Mouse (Mus musculus): ENCODE results near the gene Smim4. TPM values are rescaled to one million over a fixed set of nuclear protein-coding genes. Genes with fewer than 3 reads are reported as not detected.

Smim4 gene
- polyA plus RNA-seq, 1 experiment: 25.7 TPM

DNA sequence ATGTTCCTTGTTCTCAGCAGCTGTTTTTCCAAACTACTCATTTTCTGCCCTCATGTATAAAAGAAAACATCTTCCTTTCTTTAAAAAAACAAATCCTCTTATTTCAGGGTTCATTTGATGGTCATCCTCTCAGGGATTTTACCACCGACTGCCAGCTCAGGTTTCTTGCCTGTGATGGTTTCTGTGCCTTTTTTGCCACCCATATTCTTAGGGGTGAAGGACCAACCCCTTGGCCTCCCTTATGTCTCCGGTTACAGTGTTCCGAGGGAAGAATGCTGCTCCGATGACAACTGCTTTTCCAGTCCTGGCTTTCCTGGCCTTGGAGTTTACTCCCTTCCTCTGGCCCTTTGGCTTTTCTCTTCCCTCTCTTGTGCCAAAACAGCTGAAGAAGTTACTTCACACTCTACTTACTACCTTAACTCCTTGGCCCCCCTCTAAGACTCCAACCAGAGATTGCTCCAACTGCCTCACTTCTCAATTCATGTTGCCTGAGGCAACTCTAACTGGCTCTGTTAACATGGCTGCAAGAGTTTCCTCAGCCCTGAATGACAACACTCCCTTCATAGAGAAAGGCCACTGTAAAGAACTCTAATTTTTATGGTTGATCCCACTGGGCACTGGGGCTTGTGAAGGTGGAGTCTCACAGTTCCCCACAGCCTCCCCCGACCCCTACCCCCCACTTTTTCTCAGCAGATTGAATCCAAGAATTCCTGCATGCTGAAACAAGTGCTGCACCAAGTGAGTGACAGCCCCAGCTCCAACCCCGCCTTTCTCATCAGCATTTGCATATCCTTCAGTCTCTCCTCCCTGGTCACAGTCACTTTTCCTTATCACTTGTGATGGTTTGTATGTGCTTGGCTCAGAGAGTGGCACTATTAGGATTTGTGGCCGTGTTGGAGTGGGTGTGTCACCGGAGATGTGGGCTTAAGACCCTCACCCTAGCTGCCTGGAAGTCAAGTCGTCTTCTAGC lies 3.4 kb downstream of the Smim4 start:
- no peak for DNase-seq (ENCODE audit: extremely low spot score in 1 of 2, low spot score in 1 of 2)

DNA sequence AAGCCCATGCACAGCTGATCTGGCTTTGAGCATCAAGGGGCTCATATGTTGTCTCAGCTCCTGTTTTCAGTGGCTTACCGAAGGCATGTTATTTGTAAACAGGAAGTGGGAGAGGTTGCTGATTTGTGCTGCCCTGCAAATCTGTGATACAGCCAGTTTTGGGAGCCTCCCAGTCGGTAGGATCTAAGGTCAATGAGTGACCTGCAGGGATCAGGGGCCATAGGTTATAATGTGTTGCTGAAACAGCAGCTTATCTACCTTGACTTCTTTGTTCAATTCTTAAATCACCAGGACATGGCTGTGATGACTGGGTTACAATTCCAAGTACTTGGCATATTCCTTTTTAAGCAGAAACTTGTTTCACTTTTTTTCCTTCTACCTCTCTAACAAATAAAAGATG lies 13.2 kb downstream of the Smim4 start:
- no peak for DNase-seq (ENCODE audit: extremely low spot score in 1 of 2, low spot score in 1 of 2)

DNA sequence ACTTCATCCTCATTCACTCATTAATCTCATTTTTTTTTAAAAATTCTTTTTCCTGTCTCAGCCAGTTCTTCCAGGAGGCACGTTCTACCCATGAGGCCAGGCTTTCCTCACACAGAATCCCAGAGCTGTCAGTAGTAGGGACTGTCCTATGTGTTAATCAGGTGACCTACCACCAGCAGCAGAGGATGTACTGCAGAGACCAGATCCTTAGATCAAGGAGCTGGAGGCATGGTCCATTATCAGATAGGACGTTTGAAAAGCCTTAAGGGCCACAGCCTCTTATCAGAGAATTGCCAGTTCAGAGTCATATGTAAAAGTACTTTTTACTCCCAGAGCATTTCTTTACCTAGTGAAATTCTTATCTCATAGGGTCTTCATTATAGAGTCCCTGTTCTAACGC lies 14.7 kb downstream of the Smim4 start:
- no peak for DNase-seq (ENCODE audit: extremely low spot score in 1 of 2, low spot score in 1 of 2)

DNA sequence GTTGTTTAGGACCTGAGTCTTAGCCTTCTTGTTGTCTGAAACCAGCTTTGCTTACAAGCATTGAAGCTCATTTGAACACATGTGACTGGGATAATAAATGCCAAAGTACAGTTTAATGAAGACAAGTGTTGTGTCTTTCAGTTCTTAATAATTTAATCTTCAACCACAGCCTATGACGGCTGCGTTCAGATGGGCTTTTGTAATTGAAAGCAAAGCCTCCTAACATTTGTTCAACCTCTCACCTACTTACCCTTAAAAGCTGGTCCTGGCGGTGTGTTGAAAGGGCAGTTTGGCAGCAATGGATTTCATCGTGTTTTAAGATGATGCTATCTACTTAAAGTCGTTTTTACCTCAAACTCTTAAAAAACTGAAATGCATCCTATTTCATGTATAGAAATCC lies 16.6 kb downstream of the Smim4 start:
- no peak for DNase-seq (ENCODE audit: extremely low spot score in 1 of 2, low spot score in 1 of 2)

DNA sequence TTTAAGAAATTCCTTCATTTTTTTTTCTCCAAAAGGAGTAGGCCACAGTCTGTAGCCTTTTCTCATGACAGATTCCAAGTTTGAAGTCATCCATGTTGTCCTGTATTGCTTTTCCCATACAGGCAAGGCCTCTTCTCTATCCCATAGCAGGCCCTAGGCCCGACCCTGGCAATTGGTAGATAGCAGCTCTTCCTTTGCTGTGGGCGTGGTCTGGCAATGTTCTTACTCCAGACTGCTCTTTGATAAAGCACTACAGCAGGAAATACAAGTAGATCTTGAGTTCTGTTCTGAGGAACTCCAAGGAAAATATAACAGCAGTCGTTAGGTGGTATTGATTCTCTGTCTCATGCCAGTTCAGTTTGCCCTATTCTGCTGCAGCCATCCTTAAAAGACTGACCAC lies 18.1 kb downstream of the Smim4 start:
- no peak for DNase-seq (ENCODE audit: extremely low spot score in 1 of 2, low spot score in 1 of 2)

DNA sequence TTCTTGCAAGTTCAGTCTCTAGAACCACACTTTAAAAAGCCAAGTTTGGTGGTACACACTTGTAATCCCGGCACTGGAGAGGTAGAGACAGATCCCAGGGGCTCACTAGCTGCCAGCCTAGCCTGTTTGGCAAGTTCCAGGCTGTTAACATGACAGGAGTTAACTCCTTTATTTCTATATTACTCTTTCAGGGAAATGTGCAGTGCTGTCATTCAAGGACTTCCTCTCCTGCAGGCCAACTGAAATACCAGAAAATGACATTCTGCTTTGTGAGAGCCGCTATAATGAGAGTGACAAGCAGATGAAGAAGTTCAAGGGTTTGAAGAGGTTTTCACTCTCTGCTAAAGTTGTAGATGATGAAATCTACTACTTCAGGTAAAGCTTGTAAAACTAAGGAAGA lies 23.6 kb downstream of the Smim4 start:
- no peak for DNase-seq (ENCODE audit: extremely low spot score in 1 of 2, low spot score in 1 of 2)

DNA sequence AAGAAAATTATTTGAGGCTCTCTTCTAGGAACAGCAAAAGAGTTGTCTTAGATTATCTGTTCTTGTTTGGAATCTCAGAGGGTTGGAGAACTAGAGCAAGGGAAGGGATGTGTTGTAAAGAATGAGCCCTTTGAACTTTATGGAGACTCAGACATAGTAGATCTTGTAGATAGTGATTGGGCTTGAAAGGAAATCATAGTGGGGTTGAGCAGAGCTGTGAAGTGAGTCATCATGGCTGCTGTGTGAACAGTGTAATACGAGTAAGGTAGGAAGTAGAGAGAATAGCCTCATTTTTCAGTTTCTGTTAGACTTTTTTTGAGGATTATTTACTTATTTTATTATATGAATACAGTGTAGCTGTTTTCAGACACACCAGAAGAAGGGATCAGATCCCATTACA lies 38.8 kb downstream of the Smim4 start:
- no peak for DNase-seq (ENCODE audit: extremely low spot score in 1 of 2, low spot score in 1 of 2)

DNA sequence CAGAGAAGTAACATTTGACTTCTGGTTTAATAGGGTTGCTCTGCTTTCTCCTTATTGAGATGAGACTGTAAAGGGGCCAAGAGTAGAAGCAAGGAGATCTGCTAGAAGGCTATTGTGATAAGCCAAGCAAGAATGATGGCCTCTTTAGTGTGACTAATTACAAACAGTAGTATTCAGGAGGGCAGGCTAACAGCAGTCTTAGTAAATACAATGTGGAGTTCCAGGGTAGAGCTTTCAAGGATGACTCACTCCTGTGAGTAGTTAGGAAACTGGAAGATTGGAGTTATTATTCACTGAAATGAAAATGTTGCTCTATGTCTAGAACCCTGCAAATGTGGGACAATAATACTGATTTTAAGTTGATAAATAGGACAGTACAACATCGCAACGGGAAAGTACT lies 40.2 kb downstream of the Smim4 start:
- no peak for DNase-seq (ENCODE audit: extremely low spot score in 1 of 2, low spot score in 1 of 2)

DNA sequence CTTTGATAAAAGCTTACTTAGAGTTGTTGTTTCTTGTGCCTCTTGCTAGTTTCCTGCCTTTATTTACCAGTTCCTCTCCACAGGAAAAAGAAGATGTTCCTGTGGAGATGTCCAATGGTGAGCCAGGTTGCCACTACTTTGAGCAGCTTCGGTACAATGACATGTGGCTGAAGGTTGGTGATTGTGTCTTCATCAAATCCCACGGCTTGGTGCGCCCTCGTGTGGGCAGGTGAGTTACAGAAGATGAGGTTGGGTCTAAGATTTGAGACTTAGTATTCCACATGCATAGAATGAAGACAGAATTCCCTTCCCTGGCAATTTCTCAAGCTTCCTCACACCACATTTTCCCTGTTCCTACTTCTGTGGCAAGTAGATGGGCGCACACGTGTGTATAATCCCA lies 41.3 kb downstream of the Smim4 start:
- DNase-seq (ENCODE audit: extremely low spot score in 1 of 2, low spot score in 1 of 2): no peak

DNA sequence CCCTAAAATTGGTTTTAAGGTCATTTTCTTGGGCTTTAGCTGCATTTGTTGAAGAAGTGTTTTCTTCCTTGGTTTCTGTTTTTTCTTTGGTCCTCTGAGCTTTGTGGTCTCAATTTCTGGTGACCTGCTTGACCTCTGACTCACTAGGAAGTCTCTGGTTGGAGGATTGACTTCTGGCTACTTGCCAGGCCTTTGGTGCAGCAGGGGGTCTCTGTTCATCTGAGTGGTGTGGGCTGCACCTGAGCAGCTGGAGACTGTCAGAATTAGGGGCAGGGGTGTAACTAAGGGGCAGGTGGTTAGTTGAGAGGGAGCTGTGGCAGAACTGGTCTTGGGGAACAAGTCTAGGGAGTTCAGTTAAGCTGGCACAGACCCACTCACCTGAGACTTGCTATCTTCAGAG lies 47.6 kb downstream of the Smim4 start:
- DNase-seq (ENCODE audit: extremely low spot score in 1 of 2, low spot score in 1 of 2): no peak

DNA sequence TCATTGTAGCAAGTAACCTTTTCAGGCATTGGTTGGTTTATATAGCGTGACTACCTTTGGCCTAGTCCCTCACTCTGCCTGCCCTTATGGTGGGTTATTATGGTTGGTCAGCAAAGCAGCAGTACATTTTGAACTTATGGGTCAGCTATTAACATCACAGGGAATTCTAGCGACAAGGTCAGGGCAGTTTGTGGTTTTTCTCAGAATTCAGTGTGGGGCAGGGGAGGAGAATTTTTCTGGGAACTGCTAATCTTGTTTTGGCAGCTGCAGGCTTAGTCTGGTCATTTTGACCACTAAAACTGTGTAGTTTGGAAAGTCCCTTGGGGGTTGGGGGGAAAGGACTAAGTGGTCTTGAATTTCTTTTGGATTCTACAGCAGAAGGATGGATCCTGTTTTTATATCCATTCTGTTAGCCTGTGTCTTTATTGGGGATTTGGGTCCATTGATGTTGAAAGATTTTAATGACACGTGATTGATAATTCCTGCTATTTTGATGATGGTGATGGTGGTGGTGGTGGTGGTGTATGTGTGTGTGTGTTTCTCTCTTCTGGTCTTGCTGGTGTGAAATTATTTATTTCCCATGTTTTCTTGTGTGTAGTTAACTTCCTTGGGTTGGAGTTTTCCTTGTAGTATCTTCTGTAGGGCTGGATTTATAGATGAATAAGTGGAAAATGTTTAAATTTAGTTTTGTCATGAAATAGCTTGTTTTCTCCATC lies 49.3 kb downstream of the Smim4 start:
- no peak for DNase-seq (ENCODE audit: extremely low spot score in 1 of 2, low spot score in 1 of 2)

DNA sequence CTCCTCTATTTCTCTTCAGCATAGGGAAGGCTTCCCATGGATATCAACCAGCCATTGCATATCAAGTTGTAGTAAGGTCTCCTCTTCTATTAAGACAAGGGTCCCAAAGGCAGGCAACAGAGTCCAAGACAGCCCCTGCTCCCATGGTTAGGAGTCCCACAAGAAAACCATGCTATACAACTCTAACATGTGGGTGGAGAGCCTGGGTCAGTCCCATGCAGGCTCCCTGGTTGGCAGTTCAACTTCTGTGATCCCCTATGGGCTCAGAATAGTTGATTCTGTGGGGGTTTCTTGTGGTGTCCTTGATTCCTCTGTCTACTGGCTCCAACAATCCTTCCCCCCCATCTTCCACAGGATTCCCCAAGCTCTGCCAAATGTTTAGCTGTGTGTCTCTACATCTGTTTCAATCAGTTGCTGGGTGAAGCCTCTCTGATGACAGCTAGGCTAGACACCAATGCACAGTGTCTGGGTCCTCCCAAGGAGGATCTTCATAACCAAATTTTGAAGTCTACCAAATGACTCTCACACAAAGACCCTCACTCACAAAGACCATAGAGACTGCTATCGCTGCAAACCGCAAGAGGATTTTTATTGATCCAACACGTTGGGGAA lies 50.1 kb downstream of the Smim4 start:
- no peak for DNase-seq (ENCODE audit: extremely low spot score in 1 of 2, low spot score in 1 of 2)

DNA sequence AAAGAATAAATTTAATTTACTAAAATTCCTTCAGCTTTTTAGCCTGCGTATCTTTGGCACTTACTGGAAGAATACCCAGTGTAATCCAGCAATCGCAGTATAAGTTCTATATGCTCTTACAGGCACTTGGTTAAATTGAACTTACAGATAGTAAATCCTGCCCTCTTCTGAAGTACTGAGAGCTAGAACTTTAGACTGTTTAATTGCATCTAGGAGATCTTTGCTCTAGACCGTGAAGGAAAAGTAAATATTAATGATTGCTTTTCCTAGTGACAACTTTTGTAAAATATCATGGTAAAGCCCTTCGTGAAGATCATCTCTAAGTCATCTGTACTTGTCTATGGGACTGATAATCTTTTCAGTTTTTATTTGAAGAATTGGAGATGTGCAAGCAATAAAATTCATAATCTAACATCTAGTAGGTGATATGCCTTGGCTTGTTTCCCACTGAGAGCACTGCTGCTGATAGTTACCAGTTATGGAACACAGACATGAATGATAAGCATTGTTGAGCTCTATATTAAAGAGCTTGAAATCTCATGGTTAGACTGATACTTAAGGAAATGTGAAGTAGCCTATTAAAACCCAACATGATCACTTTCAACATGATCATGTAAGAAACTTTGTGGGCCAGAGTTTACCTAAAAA lies 59.5 kb downstream of the Smim4 start:
- no peak for DNase-seq (ENCODE audit: extremely low spot score in 1 of 2, low spot score in 1 of 2)

DNA sequence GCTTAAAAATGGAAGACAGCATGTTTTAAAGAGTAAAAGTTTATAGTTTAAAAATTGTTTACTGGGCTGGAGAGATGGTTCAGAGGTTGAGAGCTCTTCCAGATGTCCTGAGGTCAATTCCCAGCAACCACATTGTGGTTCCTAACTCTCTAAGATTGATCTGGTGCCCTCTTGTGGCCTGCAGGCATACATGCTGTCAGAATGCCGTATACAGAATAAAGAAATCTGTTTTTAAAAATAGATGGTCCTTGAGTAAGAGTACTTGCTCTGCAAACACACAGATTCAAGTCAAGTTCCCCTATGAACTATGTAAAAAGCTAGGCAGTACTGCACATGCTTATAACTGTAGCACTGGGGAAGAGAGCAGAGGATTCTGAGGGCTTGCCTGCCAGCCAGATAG lies 66.5 kb downstream of the Smim4 start:
- no peak for DNase-seq (ENCODE audit: extremely low spot score in 1 of 2, low spot score in 1 of 2)

DNA sequence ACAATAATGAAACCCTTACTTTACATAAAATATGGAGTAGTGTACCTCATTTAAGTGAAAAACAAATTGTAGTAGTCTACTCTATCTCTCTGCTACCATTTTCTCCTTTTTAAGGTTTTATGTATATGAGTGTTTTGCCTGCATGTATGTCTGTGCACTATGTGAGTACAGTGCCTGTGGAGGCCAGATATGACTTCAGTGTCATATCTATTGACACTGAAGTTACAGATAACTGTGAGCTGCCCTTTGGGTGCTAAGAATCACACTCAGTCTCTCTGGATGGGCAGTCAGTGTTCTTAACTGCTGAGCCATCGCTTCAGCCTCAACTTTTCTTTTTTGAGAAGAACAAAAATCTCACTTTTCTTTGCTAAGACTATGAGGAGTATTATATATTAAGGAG lies 82.9 kb downstream of the Smim4 start:
- no peak for DNase-seq (ENCODE audit: extremely low spot score in 1 of 2, low spot score in 1 of 2)

DNA sequence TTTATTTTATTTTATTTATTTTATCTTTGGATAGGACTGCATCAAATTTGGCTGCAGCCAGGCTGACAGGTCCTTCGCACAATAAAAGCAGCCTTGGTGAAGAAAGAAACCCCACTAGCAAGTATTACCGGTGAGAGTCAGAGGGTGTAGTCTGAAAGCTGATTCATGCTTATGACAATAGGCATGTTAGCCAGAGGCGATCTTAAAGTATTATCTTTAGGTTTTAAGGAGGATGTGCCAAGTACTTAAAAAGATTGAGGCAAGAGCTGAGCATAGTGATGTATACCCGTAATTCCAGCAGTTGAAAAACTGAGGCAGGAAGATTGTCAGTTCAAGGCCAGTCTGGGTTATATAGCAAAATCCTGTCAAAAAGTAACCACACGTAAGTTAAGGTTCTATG lies 83.5 kb downstream of the Smim4 start:
- DNase-seq (ENCODE audit: extremely low spot score in 1 of 2, low spot score in 1 of 2): no peak

Other genes with a start within 250 kb of the Smim4 start
- gene Mustn1, start 249.8 kb downstream of the Smim4 start, polyA plus RNA-seq (2012; rRNA removed): 2.3 and 3.3 TPM in 2 replicates
- 0.08 and 0.13 TPM in 2 replicates for gene Itih4, start 242.5 kb downstream of the Smim4 start, polyA plus RNA-seq (2012; rRNA removed)
- gene Itih3, start 205.2 kb downstream of the Smim4 start, polyA plus RNA-seq (2012; rRNA removed): 26.1 and 28.7 TPM in 2 replicates
- not detected in 2 replicates for gene Itih1, start 185.7 kb downstream of the Smim4 start, polyA plus RNA-seq (2012; rRNA removed)
- gene Nek4, start 177.6 kb downstream of the Smim4 start, polyA plus RNA-seq (2012; rRNA removed): 13.4 and 14.3 TPM in 2 replicates
- 118 and 124 TPM in 2 replicates for gene Glt8d1, start 127.6 kb downstream of the Smim4 start, polyA plus RNA-seq (2012; rRNA removed)
- gene Spcs1, start 127.3 kb downstream of the Smim4 start, polyA plus RNA-seq (2012; rRNA removed): 226 and 247 TPM in 2 replicates
- 18.5 and 20.4 TPM in 2 replicates for gene Pbrm1, start 109.8 kb downstream of the Smim4 start, polyA plus RNA-seq (2012; rRNA removed)
- gene Gnl3, start 109.8 kb downstream of the Smim4 start, polyA plus RNA-seq (2012; rRNA removed): 61.6 and 64.0 TPM in 2 replicates
- gene Nt5dc2, start 2.1 kb upstream of the Smim4 start, polyA plus RNA-seq (2012; rRNA removed): 20.2 and 21.4 TPM in 2 replicates
- 15.5 and 19.1 TPM in 2 replicates for gene Stab1, start 39.7 kb upstream of the Smim4 start, polyA plus RNA-seq (2012; rRNA removed)
- 51.3 and 55.5 TPM in 2 replicates for gene Tnnc1, start 79.4 kb upstream of the Smim4 start, polyA plus RNA-seq (2012; rRNA removed)
- 343 and 370 TPM in 2 replicates for gene Nisch, start 88.0 kb upstream of the Smim4 start, polyA plus RNA-seq (2012; rRNA removed)
- 3.5 and 3.9 TPM in 2 replicates for gene Sema3g, start 88.9 kb upstream of the Smim4 start, polyA plus RNA-seq (2012; rRNA removed)
- gene Phf7, start 122.4 kb upstream of the Smim4 start, polyA plus RNA-seq (2012; rRNA removed): 4.5 and 5.9 TPM in 2 replicates
- gene Bap1, start 122.5 kb upstream of the Smim4 start, polyA plus RNA-seq (2012; rRNA removed): 131 and 145 TPM in 2 replicates
- 4.9 and 6.1 TPM in 2 replicates for gene Dnah1, start 194.9 kb upstream of the Smim4 start, polyA plus RNA-seq (2012; rRNA removed)
- 32.1 and 33.7 TPM in 2 replicates for gene Capn7, start 207.7 kb upstream of the Smim4 start, polyA plus RNA-seq (2012; rRNA removed)